Mouse (Mus musculus): Measurements from ENCODE around the gene Wdr91. TPM values are rescaled to one million over a fixed set of nuclear protein-coding genes. Genes with fewer than 3 reads are reported as not detected.

The Wdr91 gene
- total and polyA plus RNA-seq, 2 experiments from 2014 or later = 14.6 to 37.3 TPM

GRCm38 (mm10) chr6:34863786-34864514 lies 46.7 kb downstream of the Wdr91 start:
- Histone ChIP-seq H3K4me3 (ENCODE audit: low read depth, low read length) (no peak overlapping the region), H3K9me3 (ENCODE audit: low read length) (no peaks in the 10 kb centered on the region), H3K27me3 (ENCODE audit: insufficient read depth, low read length) (no peaks in the 10 kb centered on the region), H3K4me1 (ENCODE audit: insufficient read depth) (no peaks in the 10 kb centered on the region), H3K4me2 (ENCODE audit: low read depth) (no peak overlapping the region), H3K9ac (no peak overlapping the region), H3K27ac (ENCODE audit: low read depth, low read length) (no peak overlapping the region), H3K36me3 (ENCODE audit: insufficient read depth) (no peaks in the 10 kb centered on the region)
- WGBS = 72% methylated on average over 9 of the region's 9 CpGs
- TF ChIP-seq CTCF (IDR thresholded peaks at IDR 0.05; ENCODE audit: low read depth) = no peak
- ATAC-seq (no peak), DNase-seq (no peak)

GRCm38 (mm10) chr6:34862791-34863403 lies 47.8 kb downstream of the Wdr91 start, which contains the start of gene Tmem140:
Tmem140 (plus strand) TSS chr6:34863146.
- no peaks in the 10 kb centered on the region for H3K27me3 ChIP-seq (ENCODE audit: insufficient read depth, low read length)
- H3K4me3 ChIP-seq (ENCODE audit: low read depth, low read length) = no peak within 1 kb of the TSS
- H3K9me3 ChIP-seq (ENCODE audit: low read length) = no peaks in the 10 kb centered on the region
- ATAC-seq (no peak), DNase-seq (no peak)
- no peak within 1 kb of the TSS for H3K4me2 ChIP-seq (ENCODE audit: low read depth)
- H3K36me3 ChIP-seq (ENCODE audit: insufficient read depth) = no peaks in the 10 kb centered on the region
- H3K4me1 ChIP-seq (ENCODE audit: insufficient read depth) = no peaks in the 10 kb centered on the region
- H3K27ac ChIP-seq (ENCODE audit: low read depth, low read length) = no peak within 1 kb of the TSS
- no peak within 1 kb of the TSS for H3K9ac ChIP-seq
- no peak for TF ChIP-seq CTCF (IDR thresholded peaks at IDR 0.05; ENCODE audit: low read depth)
- WGBS = 73% methylated on average over 11 of the region's 11 CpGs

GRCm38 (mm10) chr6:34862381-34862780 lies 48.3 kb downstream of the Wdr91 start:
- H3K36me3 ChIP-seq (ENCODE audit: insufficient read depth) = no peaks in the 10 kb centered on the region
- 93% methylated on average over 6 of the region's 6 CpGs for whole genome bisulfite sequencing
- no peaks in the 10 kb centered on the region for H3K4me1 ChIP-seq (ENCODE audit: insufficient read depth)
- DNase-seq (no peak), ATAC-seq (no peak)
- TF ChIP-seq CTCF (IDR thresholded peaks at IDR 0.05; ENCODE audit: low read depth) = no peak
- no peaks in the 10 kb centered on the region for H3K9me3 ChIP-seq (ENCODE audit: low read length)
- no peak overlapping the region for H3K4me2 ChIP-seq (ENCODE audit: low read depth)
- no peak overlapping the region for H3K4me3 ChIP-seq (ENCODE audit: low read depth, low read length)
- no peaks in the 10 kb centered on the region for H3K27me3 ChIP-seq (ENCODE audit: insufficient read depth, low read length)
- no peak overlapping the region for H3K27ac ChIP-seq (ENCODE audit: low read depth, low read length)
- no peak overlapping the region for H3K9ac ChIP-seq

- no peak overlapping the region for H3K9ac ChIP-seq
- H3K27ac ChIP-seq (ENCODE audit: low read depth, low read length) = no peak overlapping the region
- TF ChIP-seq CTCF (IDR thresholded peaks at IDR 0.05; ENCODE audit: low read depth) = no peak
- H3K9me3 ChIP-seq (ENCODE audit: low read length) = no peaks in the 10 kb centered on the region
- H3K36me3 ChIP-seq (ENCODE audit: insufficient read depth) = no peaks in the 10 kb centered on the region
- H3K4me3 ChIP-seq (ENCODE audit: low read depth, low read length) = no peak overlapping the region
- 93% methylated on average over 11 of the region's 11 CpGs for WGBS
- H3K4me2 ChIP-seq (ENCODE audit: low read depth) = no peak overlapping the region
- DNase-seq (no peak), ATAC-seq (no peak)
- H3K27me3 ChIP-seq (ENCODE audit: insufficient read depth, low read length) = no peaks in the 10 kb centered on the region
- no peaks in the 10 kb centered on the region for H3K4me1 ChIP-seq (ENCODE audit: insufficient read depth)
Observed at GRCm38 (mm10) chr6:34861546-34862053, 49.1 kb downstream of the Wdr91 start.

GRCm38 (mm10) chr6:34832352-34832751 lies 78.3 kb downstream of the Wdr91 start:
- no peaks in the 10 kb centered on the region for H3K36me3 ChIP-seq (ENCODE audit: insufficient read depth)
- H3K4me1 ChIP-seq (ENCODE audit: insufficient read depth) = no peaks in the 10 kb centered on the region
- no peaks in the 10 kb centered on the region for H3K9me3 ChIP-seq (ENCODE audit: low read length)
- WGBS = 96% methylated on average over 5 of the region's 5 CpGs
- H3K27ac ChIP-seq (ENCODE audit: low read depth, low read length) = no peak overlapping the region
- no peak overlapping the region for H3K9ac ChIP-seq
- ATAC-seq (no peak), DNase-seq (no peak)
- no peak for TF ChIP-seq CTCF (IDR thresholded peaks at IDR 0.05; ENCODE audit: low read depth)
- no peak overlapping the region for H3K4me2 ChIP-seq (ENCODE audit: low read depth)
- no peak overlapping the region for H3K4me3 ChIP-seq (ENCODE audit: low read depth, low read length)
- no peaks in the 10 kb centered on the region for H3K27me3 ChIP-seq (ENCODE audit: insufficient read depth, low read length)

Other genes starting within 250 kb of the Wdr91 start
- gene Agbl3, start 130.4 kb downstream of the Wdr91 start, total RNA-seq (2014; rRNA removed) = 28.1 and 31.1 TPM in 2 replicates
- gene Agbl3, start 130.4 kb downstream of the Wdr91 start, polyA plus RNA-seq (2015; fragmentation: Nextera tagmentation; extraction: Ambion mirVana) = 16.9 and 20.0 TPM in 2 replicates
- gene Tmem140, start 47.7 kb downstream of the Wdr91 start, total RNA-seq (2014; rRNA removed) = 1.6 and 7.3 TPM in 2 replicates
- 0.45 and 0.48 TPM in 2 replicates for gene Tmem140, start 47.7 kb downstream of the Wdr91 start, polyA plus RNA-seq (2015; fragmentation: Nextera tagmentation; extraction: Ambion mirVana)
- 5.7 and 6.3 TPM in 2 replicates for gene Cyren, start 32.8 kb downstream of the Wdr91 start, total RNA-seq (2014; rRNA removed)
- 4.5 and 5.0 TPM in 2 replicates for gene Cyren, start 32.8 kb downstream of the Wdr91 start, polyA plus RNA-seq (2015; fragmentation: Nextera tagmentation; extraction: Ambion mirVana)
- gene Stra8, start 9.3 kb upstream of the Wdr91 start, total RNA-seq (2014; rRNA removed) = not detected in 2 replicates
- not detected in 2 replicates for gene Stra8, start 9.3 kb upstream of the Wdr91 start, polyA plus RNA-seq (2015; fragmentation: Nextera tagmentation; extraction: Ambion mirVana)
- 1.1 and 1.9 TPM in 2 replicates for gene Slc23a4, start 77.5 kb upstream of the Wdr91 start, total RNA-seq (2014; rRNA removed)
- gene Slc23a4, start 77.5 kb upstream of the Wdr91 start, polyA plus RNA-seq (2015; fragmentation: Nextera tagmentation; extraction: Ambion mirVana) = 0.48 and 0.52 TPM in 2 replicates
- 29.4 and 30.9 TPM in 2 replicates for gene Cnot4, start 222.8 kb upstream of the Wdr91 start, total RNA-seq (2014; rRNA removed)
- gene Cnot4, start 222.8 kb upstream of the Wdr91 start, polyA plus RNA-seq (2015; fragmentation: Nextera tagmentation; extraction: Ambion mirVana) = 18.8 and 25.5 TPM in 2 replicates